Comparison of ENCODE assay signal across 8 mouse cellular contexts in genomic region chr2:126675169-126676121, GRCm38 (mm10). TPM values are rescaled to one million over a fixed set of nuclear protein-coding genes. Genes with fewer than 3 reads are reported as not detected.
A peak's percentile ranks its signal among the peaks of the same experiment; 100 is the strongest.
DNase-seq lines count a peak whose midpoint lies in the region; ATAC-seq and TF ChIP-seq lines count a peak whose summit lies in the region.

No protein-coding gene starts in this region.

- H3K36me3 ChIP-seq in E14TG2a.4 (ENCODE audit: insufficient read depth, low read length): peaks cover 10% of the 10 kb centered on the region; the same call in 1 of the 2 replicates
- peaks cover under 1% of the 10 kb centered on the region; the same call in 1 of the 2 replicates for H3K36me3 ChIP-seq in forebrain, embryonic 11.5 days (ENCODE audit: control insufficient read depth, insufficient read depth, low read length)
- H3K36me3 ChIP-seq in heart, embryonic 16.5 days (ENCODE audit: control insufficient read depth, insufficient read depth): peaks cover 7% of the 10 kb centered on the region
- H3K36me3 ChIP-seq in liver, embryonic 14.5 days (replicated peaks; ENCODE audit: control insufficient read depth, insufficient read depth, low read depth): no peaks in the 10 kb centered on the region; the same call in 1 of the 2 replicates
- no peaks in the 10 kb centered on the region for H3K36me3 ChIP-seq in stomach, embryonic 15.5 days

- H3K4me3 ChIP-seq in E14TG2a.4 (replicated peaks; ENCODE audit: low read length): peak overlapping the region; percentile 94
- peak overlapping the region; percentile 97 for H3K4me3 ChIP-seq in forebrain, embryonic 11.5 days (ENCODE audit: low read depth, low read length)
- peak overlapping the region; percentile 93 for H3K4me3 ChIP-seq in heart, embryonic 16.5 days (ENCODE audit: low read length)
- peak overlapping the region; percentile 85 to 88 for H3K4me3 ChIP-seq in liver, embryonic 14.5 days (ENCODE audit: insufficient read depth in 1 of 2, low read depth in 2 of 2, low read length in 2 of 2)
- peak overlapping the region; percentile 93 for H3K4me3 ChIP-seq in stomach, embryonic 15.5 days (replicated peaks)

- peak overlapping the region; percentile 100 for H3K27ac ChIP-seq in forebrain, embryonic 11.5 days (ENCODE audit: low read depth, low read length)
- peak overlapping the region; percentile 100 for H3K27ac ChIP-seq in heart, embryonic 16.5 days (ENCODE audit: low read length)
- H3K27ac ChIP-seq in liver, embryonic 14.5 days: peak overlapping the region; percentile 77
- peak overlapping the region; percentile 100 for H3K27ac ChIP-seq in stomach, embryonic 15.5 days

- H3K27me3 ChIP-seq in E14TG2a.4 (ENCODE audit: insufficient read depth, low read length): no peaks in the 10 kb centered on the region
- no peaks in the 10 kb centered on the region for H3K27me3 ChIP-seq in forebrain, embryonic 11.5 days (ENCODE audit: control insufficient read depth, insufficient read depth, low read length)
- H3K27me3 ChIP-seq in heart, embryonic 16.5 days (ENCODE audit: control insufficient read depth, insufficient read depth, low read length): no peaks in the 10 kb centered on the region
- no peaks in the 10 kb centered on the region for H3K27me3 ChIP-seq in liver, embryonic 14.5 days (ENCODE audit: control insufficient read depth, insufficient read depth, low read length)
- H3K27me3 ChIP-seq in stomach, embryonic 15.5 days (replicated peaks): no peaks in the 10 kb centered on the region

- peaks cover 60% of the 10 kb centered on the region for H3K4me1 ChIP-seq in E14TG2a.4 (replicated peaks; ENCODE audit: low read depth, low read length)
- H3K4me1 ChIP-seq in forebrain, embryonic 11.5 days (replicated peaks; ENCODE audit: control insufficient read depth, insufficient read depth, low read length): peaks cover 3% of the 10 kb centered on the region; the same call in 1 of the 2 replicates
- H3K4me1 ChIP-seq in heart, embryonic 16.5 days (ENCODE audit: control insufficient read depth, insufficient read depth, low read length): peaks cover 26% of the 10 kb centered on the region
- peaks cover 15 to 18% of the 10 kb centered on the region in 2 experiments for H3K4me1 ChIP-seq in liver, embryonic 14.5 days (replicated peaks; ENCODE audit: control insufficient read depth in 2 of 2, insufficient read depth in 2 of 2, low read length in 1 of 2)
- H3K4me1 ChIP-seq in stomach, embryonic 15.5 days: peaks cover 9% of the 10 kb centered on the region; the same call in 1 of the 2 replicates

- no peak for TF ChIP-seq EP300 in liver, embryonic 14.5 days (IDR thresholded peaks at IDR 0.05; ENCODE audit: low read depth)

- peak; percentile 90 for ATAC-seq in forebrain, embryonic 11.5 days (replicated peaks; ENCODE audit: low FRiP score)
- ATAC-seq in heart, embryonic 16.5 days (replicated peaks; ENCODE audit: extremely low read depth, insufficient read depth, low FRiP score): peak; percentile 88
- peak; percentile 87 for ATAC-seq in liver, embryonic 14.5 days (ENCODE audit: insufficient read depth)
- ATAC-seq in stomach, embryonic 15.5 days (ENCODE audit: insufficient read depth, low FRiP score, low read depth): peak; percentile 90

- TF ChIP-seq CTCF in E14TG2a.4 (conservative IDR thresholded peaks at IDR 0.05; ENCODE audit: low read length): no peak
- TF ChIP-seq CTCF in liver, embryonic 14.5 days (IDR thresholded peaks at IDR 0.05; ENCODE audit: low read depth): no peak

- peak; percentile 69 for DNase-seq in c-Kit-positive CD71-positive TER-119-negative erythroid progenitor cells, embryonic 14.5 days (ENCODE audit: low read depth)
- DNase-seq in forebrain, embryonic 11.5 days (ENCODE audit: low spot score): peak; percentile 94
- peak; percentile 88 to 89 for DNase-seq in kidney, postnatal 36 days
- peak; percentile 75 for DNase-seq in liver, embryonic 14.5 days (ENCODE audit: low read depth in 3 of 3, low spot score in 3 of 3)
- DNase-seq in neural tube, embryonic 10.5 days (ENCODE audit: extremely low spot score, low spot score): peak; percentile 94

- no peaks in the 10 kb centered on the region for H3K9me3 ChIP-seq in E14TG2a.4 (ENCODE audit: low read length)
- no peaks in the 10 kb centered on the region for H3K9me3 ChIP-seq in forebrain, embryonic 11.5 days (ENCODE audit: control insufficient read depth, low read length)
- no peaks in the 10 kb centered on the region; the same call in 1 of the 2 replicates for H3K9me3 ChIP-seq in heart, embryonic 16.5 days (replicated peaks; ENCODE audit: control insufficient read depth, low read length)
- no peaks in the 10 kb centered on the region for H3K9me3 ChIP-seq in liver, embryonic 14.5 days (ENCODE audit: control insufficient read depth, low read length)
- H3K9me3 ChIP-seq in stomach, embryonic 15.5 days: no peaks in the 10 kb centered on the region

- WGBS in forebrain, embryonic 11.5 days: under 1% methylated on average over 98 of the region's 99 CpGs
- under 1% methylated on average over 99 of the region's 99 CpGs for WGBS in heart, embryonic 16.5 days
- WGBS in liver, embryonic 14.5 days (ENCODE audit: insufficient replicate concordance): under 1% methylated on average over 97 of the region's 99 CpGs
- WGBS in stomach, embryonic 15.5 days: under 1% methylated on average over 99 of the region's 99 CpGs

- H3K4me2 ChIP-seq in forebrain, embryonic 11.5 days (ENCODE audit: low read depth, low read length, severe bottlenecking): peak overlapping the region; percentile 74
- H3K4me2 ChIP-seq in heart, embryonic 16.5 days (ENCODE audit: low read depth, low read length): peak overlapping the region; percentile 89
- H3K4me2 ChIP-seq in liver, embryonic 14.5 days (ENCODE audit: low read depth): peak overlapping the region; percentile 86
- H3K4me2 ChIP-seq in stomach, embryonic 15.5 days: peak overlapping the region; percentile 61

- peak overlapping the region; percentile 100 for H3K9ac ChIP-seq in forebrain, embryonic 11.5 days (ENCODE audit: low read length)
- H3K9ac ChIP-seq in heart, embryonic 16.5 days (ENCODE audit: low read length): peak overlapping the region; percentile 98
- peak overlapping the region; percentile 91 for H3K9ac ChIP-seq in liver, embryonic 14.5 days (replicated peaks)
- peak overlapping the region; percentile 95 for H3K9ac ChIP-seq in stomach, embryonic 15.5 days

RNA-seq across cellular contexts. Expression of gene Gabpb1, which starts 0.7 kb away (rescaled TPM):
- 78.5 and 87.1 TPM in 2 replicates for polyA plus RNA-seq in forebrain, embryonic 11.5 days (2014; fragmentation: Nextera tagmentation; extraction: Ambion mirVana)
- 31.4 and 34.6 TPM in 2 replicates for polyA plus RNA-seq in heart, embryonic 16.5 days (2015; fragmentation: Nextera tagmentation; extraction: Ambion mirVana)
- 8.1 and 9.4 TPM in 2 replicates for polyA plus RNA-seq in liver, embryonic 14.5 days (2012; rRNA removed)
- 23.1 and 25.7 TPM in 2 replicates for polyA plus RNA-seq in liver, embryonic 14.5 days (2014; fragmentation: Nextera tagmentation; extraction: Ambion mirVana)
- 39.9 and 41.1 TPM in 2 replicates for polyA plus RNA-seq in stomach, embryonic 15.5 days (2015; fragmentation: Nextera tagmentation; extraction: Ambion mirVana)

RNA-seq across cellular contexts. Expression of gene Usp8, which starts 31.7 kb away (rescaled TPM):
- 45.7 and 50.6 TPM in 2 replicates for polyA plus RNA-seq in forebrain, embryonic 11.5 days (2014; fragmentation: Nextera tagmentation; extraction: Ambion mirVana)
- 31.2 and 34.6 TPM in 2 replicates for polyA plus RNA-seq in heart, embryonic 16.5 days (2015; fragmentation: Nextera tagmentation; extraction: Ambion mirVana)
- 8.3 and 12.1 TPM in 2 replicates for polyA plus RNA-seq in liver, embryonic 14.5 days (2012; rRNA removed)
- 17.8 and 18.8 TPM in 2 replicates for polyA plus RNA-seq in liver, embryonic 14.5 days (2014; fragmentation: Nextera tagmentation; extraction: Ambion mirVana)
- 37.7 and 37.9 TPM in 2 replicates for polyA plus RNA-seq in stomach, embryonic 15.5 days (2015; fragmentation: Nextera tagmentation; extraction: Ambion mirVana)

RNA-seq across cellular contexts. Expression of gene Hdc, which starts 56.3 kb away (rescaled TPM):
- 0.72 and 0.75 TPM in 2 replicates for polyA plus RNA-seq in forebrain, embryonic 11.5 days (2014; fragmentation: Nextera tagmentation; extraction: Ambion mirVana)
- 9.8 and 11.4 TPM in 2 replicates for polyA plus RNA-seq in heart, embryonic 16.5 days (2015; fragmentation: Nextera tagmentation; extraction: Ambion mirVana)
- polyA plus RNA-seq in liver, embryonic 14.5 days (2012; rRNA removed): 3.7 and 4.6 TPM in 2 replicates
- polyA plus RNA-seq in liver, embryonic 14.5 days (2014; fragmentation: Nextera tagmentation; extraction: Ambion mirVana): 6.5 and 7.8 TPM in 2 replicates
- polyA plus RNA-seq in stomach, embryonic 15.5 days (2015; fragmentation: Nextera tagmentation; extraction: Ambion mirVana): 16.1 and 16.2 TPM in 2 replicates

Comparison
In these comparisons a context has a peak if more than half of its experiments do, and no peak if none do; other contexts are left out.
1. Peak in every context shown above with its lines: DNase-seq, ATAC-seq, H3K4me3 ChIP-seq and H3K27ac ChIP-seq.